Mouse (Mus musculus): Measurements from ENCODE around the gene Map4k4. TPM values are rescaled to one million over a fixed set of nuclear protein-coding genes. Genes with fewer than 3 reads are reported as not detected.

The Map4k4 gene
- polyA plus RNA-seq (2014; fragmentation: Nextera tagmentation; extraction: Ambion mirVana), result 44.7 and 49.3 TPM in 2 replicates

DNA sequence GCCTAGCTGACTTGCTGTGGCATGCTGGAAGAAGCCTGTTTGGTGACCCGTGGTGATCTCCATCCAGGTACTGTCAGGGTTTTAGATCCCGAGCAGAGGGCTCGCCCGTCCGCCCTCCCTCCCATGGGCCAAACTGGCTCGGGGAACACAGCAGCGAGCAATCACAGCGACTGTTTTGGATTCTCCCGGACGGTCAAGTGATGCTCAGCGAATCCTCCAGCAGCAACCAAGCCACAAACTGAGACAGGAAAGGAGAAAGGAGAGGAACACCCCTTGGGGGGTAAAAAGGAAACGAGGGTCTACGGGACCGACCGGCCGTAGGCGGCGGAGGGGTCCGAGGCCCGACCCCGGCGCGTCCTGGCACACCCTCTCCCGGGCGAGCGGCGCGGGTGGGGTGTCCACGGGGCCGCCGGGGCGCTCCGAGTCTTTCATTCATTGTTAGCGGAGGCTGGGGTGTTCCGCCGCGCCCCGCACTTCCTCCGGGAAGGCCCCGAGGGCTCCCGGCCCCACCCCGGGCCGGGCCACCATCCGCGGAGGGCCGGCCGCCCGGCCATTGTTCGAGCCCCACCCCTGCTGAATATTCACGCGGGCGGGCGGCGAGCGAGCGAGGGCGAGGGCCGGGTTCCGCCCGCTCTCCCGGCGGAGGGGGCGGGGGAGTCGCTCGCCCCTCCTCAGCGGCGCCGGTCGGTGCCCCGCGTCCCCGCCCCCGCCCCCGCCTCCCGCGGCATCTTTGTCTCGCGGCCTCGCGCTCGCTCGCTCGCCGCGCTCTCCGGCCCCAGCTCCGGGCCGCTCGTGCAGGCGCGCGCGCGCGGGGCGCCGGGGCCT lies at the start of gene Map4k4:
Map4k4 (plus strand) TSS at position 733 of the 825 bp plus-strand sequence.
- peak within 1 kb of the TSS; percentile 99 for H3K27ac ChIP-seq (ENCODE audit: low read depth)
- H3K4me1 ChIP-seq (ENCODE audit: insufficient read depth), result peaks cover 24% of the 10 kb centered on the region
- ATAC-seq (ENCODE audit: insufficient read depth) (peak; percentile 88), DNase-seq (peak; percentile 92)
- no peaks in the 10 kb centered on the region for H3K27me3 ChIP-seq (ENCODE audit: insufficient read depth, low read length)
- peak within 1 kb of the TSS; percentile 97 for H3K4me3 ChIP-seq (ENCODE audit: low read depth, low read length)
- peak within 1 kb of the TSS; percentile 99 for H3K9ac ChIP-seq
- peaks cover 17% of the 10 kb centered on the region for H3K36me3 ChIP-seq (ENCODE audit: insufficient read depth)
- WGBS, result under 1% methylated on average over 96 of the region's 97 CpGs
- H3K9me3 ChIP-seq (ENCODE audit: low read depth, low read length), result no peaks in the 10 kb centered on the region
- H3K4me2 ChIP-seq, result peak within 1 kb of the TSS; percentile 93
- no peak for TF ChIP-seq CTCF (IDR thresholded peaks at IDR 0.05; ENCODE audit: low read depth)

DNA sequence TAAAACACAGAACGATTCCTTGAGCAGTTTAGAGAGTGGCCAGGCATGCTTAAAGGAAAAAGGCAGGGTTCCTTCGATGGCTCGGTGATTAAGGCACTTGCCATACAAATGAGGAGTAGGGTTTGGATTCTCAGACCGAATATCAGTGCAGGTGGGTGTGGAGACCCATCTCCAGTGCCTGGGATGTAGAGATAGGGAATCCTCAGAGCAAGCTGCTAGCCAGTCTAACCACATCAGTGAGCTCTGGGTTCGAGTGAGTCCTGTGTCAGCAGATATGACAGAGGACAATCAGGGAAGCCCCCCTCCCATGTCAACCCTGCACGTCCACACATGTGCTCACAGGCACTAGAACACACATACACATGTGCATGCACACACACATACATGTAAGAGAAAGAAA lies 44.8 kb upstream of the Map4k4 start:
- Histone ChIP-seq H3K4me2 (no peak overlapping the region), H3K36me3 (ENCODE audit: insufficient read depth) (no peaks in the 10 kb centered on the region), H3K4me1 (ENCODE audit: insufficient read depth) (no peaks in the 10 kb centered on the region), H3K9ac (no peak overlapping the region), H3K27me3 (ENCODE audit: insufficient read depth, low read length) (no peaks in the 10 kb centered on the region), H3K4me3 (ENCODE audit: low read depth, low read length) (no peak overlapping the region), H3K27ac (ENCODE audit: low read depth) (no peak overlapping the region), H3K9me3 (ENCODE audit: low read depth, low read length) (no peaks in the 10 kb centered on the region)
- no peak for TF ChIP-seq CTCF (IDR thresholded peaks at IDR 0.05; ENCODE audit: low read depth)
- WGBS, result 78% methylated on average over 6 of the region's 6 CpGs
- ATAC-seq (ENCODE audit: insufficient read depth) (no peak), DNase-seq (no peak)

- DNase-seq (no peak), ATAC-seq (ENCODE audit: insufficient read depth) (no peak)
- Histone ChIP-seq H3K36me3 (ENCODE audit: insufficient read depth) (no peaks in the 10 kb centered on the region), H3K27ac (ENCODE audit: low read depth) (no peak overlapping the region), H3K4me1 (ENCODE audit: insufficient read depth) (no peaks in the 10 kb centered on the region), H3K9me3 (ENCODE audit: low read depth, low read length) (no peaks in the 10 kb centered on the region), H3K27me3 (ENCODE audit: insufficient read depth, low read length) (no peaks in the 10 kb centered on the region), H3K4me2 (no peak overlapping the region), H3K9ac (no peak overlapping the region), H3K4me3 (ENCODE audit: low read depth, low read length) (no peak overlapping the region)
- TF ChIP-seq CTCF (IDR thresholded peaks at IDR 0.05; ENCODE audit: low read depth), result no peak
- 75% methylated on average over 7 of the region's 7 CpGs for WGBS
Observed at GRCm38 (mm10) chr1:39856795-39857447, 43.8 kb upstream of the Map4k4 start.

- no peaks in the 10 kb centered on the region for H3K4me1 ChIP-seq (ENCODE audit: insufficient read depth)
- no peak for ATAC-seq (ENCODE audit: insufficient read depth)
- 79% methylated on average over 6 of the region's 6 CpGs for WGBS
- no peak overlapping the region for H3K4me3 ChIP-seq (ENCODE audit: low read depth, low read length)
- H3K9me3 ChIP-seq (ENCODE audit: low read depth, low read length), result no peaks in the 10 kb centered on the region
- TF ChIP-seq CTCF (IDR thresholded peaks at IDR 0.05; ENCODE audit: low read depth), result no peak
- no peak overlapping the region for H3K4me2 ChIP-seq
- DNase-seq, result no peak
- no peak overlapping the region for H3K27ac ChIP-seq (ENCODE audit: low read depth)
- H3K36me3 ChIP-seq (ENCODE audit: insufficient read depth), result no peaks in the 10 kb centered on the region
- H3K9ac ChIP-seq, result no peak overlapping the region
- H3K27me3 ChIP-seq (ENCODE audit: insufficient read depth, low read length), result no peaks in the 10 kb centered on the region
Observed at GRCm38 (mm10) chr1:39857448-39857820, 43.3 kb upstream of the Map4k4 start.

DNA sequence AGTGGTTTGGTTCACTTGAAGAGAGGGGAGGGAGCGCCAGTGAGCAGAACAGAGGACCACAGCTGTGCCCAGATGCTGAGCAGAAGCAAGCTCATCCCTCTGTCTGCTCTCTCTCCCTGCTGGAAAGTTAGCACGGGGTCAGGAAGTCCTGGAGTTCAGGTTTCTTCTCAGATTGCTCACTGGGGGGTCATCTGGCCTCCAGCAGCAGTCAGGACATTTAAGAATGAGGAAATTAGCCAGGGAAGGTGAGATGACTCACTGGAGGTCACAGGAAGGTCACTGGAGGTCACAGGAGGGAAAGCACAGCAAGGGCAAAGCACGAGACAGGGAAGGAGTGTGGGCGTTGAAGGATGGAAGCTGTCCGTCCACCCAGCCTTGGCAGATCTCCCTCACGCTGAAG lies 41.5 kb upstream of the Map4k4 start:
- ATAC-seq (ENCODE audit: insufficient read depth) (no peak), DNase-seq (no peak)
- no peaks in the 10 kb centered on the region for H3K4me1 ChIP-seq (ENCODE audit: insufficient read depth)
- H3K4me3 ChIP-seq (ENCODE audit: low read depth, low read length), result no peak overlapping the region
- H3K4me2 ChIP-seq, result no peak overlapping the region
- H3K9ac ChIP-seq, result no peak overlapping the region
- H3K27me3 ChIP-seq (ENCODE audit: insufficient read depth, low read length), result no peaks in the 10 kb centered on the region
- H3K9me3 ChIP-seq (ENCODE audit: low read depth, low read length), result no peaks in the 10 kb centered on the region
- no peaks in the 10 kb centered on the region for H3K36me3 ChIP-seq (ENCODE audit: insufficient read depth)
- 23% methylated on average over 6 of the region's 6 CpGs for WGBS
- TF ChIP-seq CTCF (IDR thresholded peaks at IDR 0.05; ENCODE audit: low read depth), result no peak
- no peak overlapping the region for H3K27ac ChIP-seq (ENCODE audit: low read depth)

DNA sequence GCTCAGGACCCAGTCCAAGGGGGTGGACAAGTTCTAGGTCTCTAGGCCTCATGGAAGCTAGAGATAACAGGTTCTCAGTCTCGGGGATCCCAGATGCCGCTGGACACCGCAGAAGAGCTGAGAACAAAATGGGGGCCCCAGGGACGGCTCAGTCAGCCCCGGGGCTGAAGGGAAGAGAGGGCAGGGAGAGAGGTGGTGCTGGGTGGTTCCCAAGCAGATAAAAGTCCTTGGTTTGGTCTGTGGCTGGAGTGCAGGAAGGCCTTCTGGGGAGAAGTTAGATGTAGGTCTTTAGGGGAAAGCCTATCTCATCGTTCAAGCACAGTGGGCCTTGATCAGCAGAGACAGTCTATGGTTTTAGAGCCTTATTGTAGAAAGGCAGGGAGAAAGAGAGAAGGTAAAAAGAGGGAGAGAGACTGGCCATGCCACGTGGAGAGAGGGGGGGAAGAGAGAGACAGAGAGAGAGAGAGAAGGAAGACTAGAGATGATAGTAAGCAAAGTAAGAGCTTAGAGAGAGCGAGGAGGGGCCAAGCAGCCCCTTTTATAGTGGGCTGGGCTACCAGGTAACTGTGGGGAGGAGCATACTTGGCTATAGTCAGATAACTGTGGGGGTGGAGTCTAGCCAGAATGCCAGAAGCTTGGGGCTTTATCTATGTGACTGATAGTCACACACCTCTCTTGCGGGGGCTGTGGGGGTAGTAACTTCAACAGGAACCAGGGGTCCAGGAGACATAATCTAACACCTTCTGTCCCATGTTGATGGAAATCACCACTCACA lies 34.2 kb upstream of the Map4k4 start:
- no peak overlapping the region for H3K27ac ChIP-seq (ENCODE audit: low read depth)
- 81% methylated on average over 9 of the region's 9 CpGs for WGBS
- no peak overlapping the region for H3K9ac ChIP-seq
- no peaks in the 10 kb centered on the region for H3K9me3 ChIP-seq (ENCODE audit: low read depth, low read length)
- H3K4me1 ChIP-seq (ENCODE audit: insufficient read depth), result peaks cover 18% of the 10 kb centered on the region
- ATAC-seq (ENCODE audit: insufficient read depth) (no peak), DNase-seq (no peak)
- no peak for TF ChIP-seq CTCF (IDR thresholded peaks at IDR 0.05; ENCODE audit: low read depth)
- no peaks in the 10 kb centered on the region for H3K36me3 ChIP-seq (ENCODE audit: insufficient read depth)
- H3K4me2 ChIP-seq, result no peak overlapping the region
- H3K27me3 ChIP-seq (ENCODE audit: insufficient read depth, low read length), result no peaks in the 10 kb centered on the region
- no peak overlapping the region for H3K4me3 ChIP-seq (ENCODE audit: low read depth, low read length)

DNA sequence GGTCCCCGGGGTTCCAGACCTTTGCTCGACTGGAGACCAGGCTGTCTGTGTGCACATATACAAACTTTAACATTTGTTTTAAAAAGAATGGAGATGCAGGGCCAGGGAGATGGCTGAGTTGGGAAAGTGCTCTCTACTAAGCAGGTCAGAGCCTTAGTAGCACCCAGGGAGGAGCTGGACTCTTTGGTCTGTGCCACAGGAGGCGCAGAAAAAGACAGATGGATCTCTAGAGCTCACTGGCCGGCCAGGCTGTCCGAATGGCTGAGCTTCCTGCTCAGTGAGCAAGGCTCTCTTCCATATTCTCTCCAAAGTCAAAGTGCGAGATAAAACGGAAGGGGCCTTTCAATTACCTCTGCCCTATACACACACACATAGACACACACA lies 33.6 kb upstream of the Map4k4 start:
- DNase-seq (no peak), ATAC-seq (ENCODE audit: insufficient read depth) (no peak)
- Histone ChIP-seq H3K4me3 (ENCODE audit: low read depth, low read length) (no peak overlapping the region), H3K27me3 (ENCODE audit: insufficient read depth, low read length) (no peaks in the 10 kb centered on the region), H3K9me3 (ENCODE audit: low read depth, low read length) (no peaks in the 10 kb centered on the region), H3K27ac (ENCODE audit: low read depth) (no peak overlapping the region), H3K36me3 (ENCODE audit: insufficient read depth) (no peaks in the 10 kb centered on the region), H3K4me1 (ENCODE audit: insufficient read depth) (peaks cover 18% of the 10 kb centered on the region), H3K4me2 (no peak overlapping the region), H3K9ac (no peak overlapping the region)
- no peak for TF ChIP-seq CTCF (IDR thresholded peaks at IDR 0.05; ENCODE audit: low read depth)
- WGBS, result 55% methylated on average over 7 of the region's 7 CpGs

All from lung, embryonic 14.5 days (tissue).